Mouse (Mus musculus) heart, embryonic 10.5 days (tissue): ENCODE results near the gene Gfm1. TPM values are rescaled to one million over a fixed set of nuclear protein-coding genes. Genes with fewer than 3 reads are reported as not detected.

Experiments
- DNase-seq: peaks from one replicate; pipeline ENCODE4 v3.0.0-alpha.2; 2017; ENCODE audit warnings: low spot score
- H3K27ac ChIP-seq: fragments of 300-500 bp; sonication (generic); 2 replicates; pipeline ENCODE4 v1.5.1; 2016; ENCODE audit warnings: mild to moderate bottlenecking
- H3K27me3 ChIP-seq: fragments of 300-500 bp; sonication (generic); 2 replicates; pipeline ENCODE4 v1.6.1; 2016; ENCODE audit warnings: mild to moderate bottlenecking; ENCODE audit not compliant: poor library complexity, insufficient read depth, severe bottlenecking
- H3K36me3 ChIP-seq: fragments of 300-500 bp; sonication (generic); 2 replicates; pipeline ENCODE4 v1.6.1; 2016; ENCODE audit warnings: mild to moderate bottlenecking, moderate library complexity
- H3K4me1 ChIP-seq: fragments of 300-500 bp; sonication (generic); 2 replicates; pipeline ENCODE4 v1.6.1; 2016; ENCODE audit warnings: mild to moderate bottlenecking
- H3K4me3 ChIP-seq: fragments of 300-500 bp; sonication (generic); 2 replicates; pipeline ENCODE4 v1.5.1; 2016; ENCODE audit warnings: mild to moderate bottlenecking, moderate library complexity
- H3K9me3 ChIP-seq: fragments of 300-500 bp; sonication (generic); 2 replicates; pipeline ENCODE4 v1.6.1; 2016; ENCODE audit warnings: mild to moderate bottlenecking, moderate library complexity
- WGBS: fragments of 180-500 bp; shearing (Covaris S2); methylation state at CpG from one replicate; pipeline ENCODE4 v1.1.7; 2016; 5-methylcytosine and 5-hydroxymethylcytosine counted together
- polyA plus RNA-seq: library from polyadenylated mRNA; unstranded; fragments of >200 nt; fragmentation: Nextera tagmentation; extraction: Ambion mirVana; gene quantifications from 2 replicates; pipeline ENCODE4 v1.2.1, GENCODE M21; 2016

The Gfm1 gene
- polyA plus RNA-seq, 1 experiment from 2014 or later: 86.5 TPM

DNA sequence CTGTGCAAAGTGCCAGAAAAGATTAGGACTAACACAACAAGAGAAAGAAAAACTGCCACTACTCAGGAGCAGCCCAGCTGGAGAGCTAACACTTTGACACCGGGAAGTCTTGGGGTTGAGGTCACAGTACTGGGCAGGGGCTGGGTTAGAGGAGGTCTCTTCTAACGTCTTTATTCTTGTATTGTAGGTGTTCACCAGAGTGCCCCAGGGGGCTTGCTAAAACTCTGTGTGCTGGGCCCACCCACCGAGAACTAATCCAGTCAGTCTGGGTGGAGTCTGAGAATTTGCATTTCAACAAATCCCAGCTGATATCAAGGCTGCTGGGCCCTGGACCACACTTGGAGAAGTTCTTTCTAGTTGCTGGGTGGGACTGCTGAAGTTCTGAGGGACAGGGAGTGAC, 74.0 kb downstream of the Gfm1 start:
- no peak overlapping the region for H3K27ac ChIP-seq
- no peaks in the 10 kb centered on the region for H3K4me1 ChIP-seq
- H3K27me3 ChIP-seq: no peaks in the 10 kb centered on the region
- no peak for DNase-seq
- no peaks in the 10 kb centered on the region for H3K36me3 ChIP-seq
- no peak overlapping the region for H3K4me3 ChIP-seq
- WGBS: 9% methylated on average over 3 of the region's 3 CpGs
- H3K9me3 ChIP-seq: peaks cover 4% of the 10 kb centered on the region; the same call in 1 of the 2 replicates

DNA sequence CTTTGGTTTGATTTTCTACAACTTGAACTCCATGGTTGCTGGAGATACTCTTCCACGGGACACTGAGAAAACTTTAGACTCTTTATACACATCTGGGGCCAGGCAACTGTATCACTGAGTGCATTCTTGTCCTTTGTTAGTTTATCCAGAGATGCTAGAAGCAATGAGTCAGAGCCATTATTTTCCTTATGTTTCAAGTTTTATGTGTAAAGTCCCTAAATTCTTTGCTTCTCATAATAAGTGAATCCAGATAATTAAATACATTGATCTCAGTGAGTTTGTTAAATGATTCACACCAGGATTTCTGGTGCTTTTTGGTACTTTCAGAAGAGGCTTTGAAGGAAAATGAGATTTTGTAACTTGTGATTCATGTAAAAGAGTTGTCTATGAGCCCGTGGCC, 75.4 kb downstream of the Gfm1 start:
- Histone ChIP-seq H3K9me3 (no peaks in the 10 kb centered on the region), H3K27me3 (no peaks in the 10 kb centered on the region), H3K27ac (no peak overlapping the region), H3K4me1 (no peaks in the 10 kb centered on the region), H3K4me3 (no peak overlapping the region), H3K36me3 (no peaks in the 10 kb centered on the region)
- 83% methylated on average over 2 of the region's 2 CpGs for WGBS
- no peak for DNase-seq

DNA sequence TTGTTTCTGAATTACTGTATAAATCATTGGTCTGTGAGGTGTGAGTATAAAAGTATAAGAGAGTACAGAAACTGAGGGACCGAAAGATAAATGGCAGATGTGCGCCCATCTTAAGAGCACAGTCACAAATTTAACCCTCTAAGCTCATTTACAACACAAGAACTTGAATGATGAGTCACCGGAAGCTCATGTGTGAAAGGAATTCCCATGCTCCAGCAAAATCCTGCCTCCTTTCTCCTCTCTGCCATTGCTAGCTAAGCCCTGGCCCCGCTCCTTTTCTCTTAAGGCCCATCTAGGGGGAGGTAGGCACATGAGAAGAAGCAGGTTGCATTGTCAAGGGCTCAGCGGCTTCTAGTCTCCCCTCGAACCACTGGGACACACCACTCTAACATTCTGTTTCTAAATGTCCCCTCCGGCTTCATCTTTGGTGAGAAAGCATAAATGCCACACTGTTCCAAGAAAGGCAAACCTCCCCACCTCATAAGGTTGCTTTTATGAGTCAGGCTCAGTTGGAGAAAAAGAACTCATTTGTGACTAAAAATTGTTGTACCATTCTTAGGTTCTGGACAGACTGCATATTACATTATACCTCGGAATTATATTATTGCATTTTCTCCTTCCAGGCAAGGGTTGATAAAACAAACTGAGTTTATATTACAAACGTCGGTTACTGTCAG, 78.5 kb downstream of the Gfm1 start:
- Histone ChIP-seq H3K9me3 (no peaks in the 10 kb centered on the region), H3K36me3 (no peaks in the 10 kb centered on the region), H3K27me3 (no peaks in the 10 kb centered on the region), H3K27ac (no peak overlapping the region), H3K4me1 (no peaks in the 10 kb centered on the region), H3K4me3 (no peak overlapping the region)
- 78% methylated on average over 10 of the region's 10 CpGs for WGBS
- no peak for DNase-seq

DNA sequence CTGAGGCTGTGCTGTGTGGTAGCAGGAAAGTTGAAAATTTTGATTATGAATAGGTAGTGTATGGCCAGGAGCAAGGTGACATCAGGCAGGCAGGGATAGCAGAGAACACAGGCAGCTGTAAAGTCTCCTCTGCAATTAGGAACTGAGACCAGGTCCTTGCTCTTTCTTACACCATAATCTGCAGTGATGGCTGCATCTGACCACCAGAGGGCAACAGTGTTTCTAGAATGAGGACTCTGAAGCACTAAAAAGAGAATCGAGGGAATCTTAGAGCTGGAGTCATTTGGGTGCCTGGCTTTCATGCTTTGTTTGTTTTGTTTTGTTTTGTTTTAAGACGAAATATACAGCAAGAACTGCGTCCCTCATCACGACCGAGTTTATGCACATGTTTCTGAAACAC, 82.9 kb downstream of the Gfm1 start:
- peaks cover 10% of the 10 kb centered on the region for H3K4me1 ChIP-seq
- peaks cover 40% of the 10 kb centered on the region for H3K27me3 ChIP-seq
- no peak overlapping the region for H3K27ac ChIP-seq
- H3K36me3 ChIP-seq: no peaks in the 10 kb centered on the region
- 11% methylated on average over 5 of the region's 5 CpGs for WGBS
- DNase-seq: no peak
- no peak overlapping the region for H3K4me3 ChIP-seq
- H3K9me3 ChIP-seq: no peaks in the 10 kb centered on the region

DNA sequence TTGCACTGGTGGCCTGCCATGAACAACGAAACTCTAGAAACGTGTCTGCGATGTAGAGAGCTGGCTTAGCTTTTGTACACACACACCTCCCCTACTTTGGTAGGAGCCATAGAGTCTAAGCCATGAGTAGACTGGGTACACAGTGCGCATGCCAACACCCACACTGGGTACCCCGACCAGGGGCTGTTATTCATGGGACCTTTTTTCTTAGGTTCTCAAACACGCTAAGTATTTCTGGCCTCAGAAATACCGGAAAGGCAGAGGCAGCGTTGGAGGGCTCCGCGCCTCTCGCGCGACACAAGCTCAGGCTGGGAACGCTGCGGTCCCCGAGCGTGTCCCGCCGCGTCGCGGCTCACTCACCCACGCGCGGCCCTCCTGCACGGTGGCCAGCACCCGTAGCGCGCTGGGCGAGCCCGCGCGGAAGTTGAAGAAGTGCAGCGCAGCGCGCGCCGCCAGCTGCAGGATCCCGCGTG, 84.9 kb downstream of the Gfm1 start:
- no peaks in the 10 kb centered on the region for H3K36me3 ChIP-seq
- 7% methylated on average over 40 of the region's 40 CpGs for WGBS
- H3K9me3 ChIP-seq: no peaks in the 10 kb centered on the region
- H3K27me3 ChIP-seq: peaks cover 48% of the 10 kb centered on the region
- H3K4me1 ChIP-seq: peaks cover 10% of the 10 kb centered on the region
- peak overlapping the region; percentile 76 for H3K27ac ChIP-seq
- DNase-seq: no peak
- peak overlapping the region; percentile 73 for H3K4me3 ChIP-seq

DNA sequence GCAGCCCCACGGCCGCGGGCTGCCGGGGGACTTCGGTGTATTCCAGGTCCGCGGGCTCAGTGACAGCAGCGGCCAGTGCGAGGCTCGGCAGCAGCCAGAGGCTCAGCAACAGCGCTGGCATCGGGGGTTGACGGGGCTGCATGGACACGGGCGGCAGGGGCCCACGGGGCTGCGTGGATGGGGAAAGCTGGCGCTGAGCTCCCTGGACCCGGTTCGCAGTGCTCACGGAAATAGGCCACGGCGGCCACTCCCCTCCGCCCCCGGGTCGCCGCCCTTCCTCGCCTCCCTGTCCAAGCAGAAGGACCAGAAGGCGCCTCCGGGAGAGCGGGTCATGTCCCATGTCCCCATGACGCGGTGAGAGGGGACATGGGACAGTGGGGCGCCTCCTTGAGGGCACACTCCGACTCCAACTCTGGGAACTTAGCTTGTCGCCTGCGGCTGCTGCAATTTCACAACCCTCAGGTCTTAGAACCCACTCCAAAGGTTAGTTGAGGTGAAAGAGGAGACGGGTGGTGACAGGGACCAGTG, 85.4 kb downstream of the Gfm1 start, which contains the start of gene Rarres1:
Gene Rarres1 (minus strand): TSS at position 250 of the 528 bp plus-strand sequence.
- H3K4me3 ChIP-seq: peak within 1 kb of the TSS; percentile 73
- peak within 1 kb of the TSS; percentile 76 for H3K27ac ChIP-seq
- H3K27me3 ChIP-seq: peaks cover 48% of the 10 kb centered on the region
- no peaks in the 10 kb centered on the region for H3K36me3 ChIP-seq
- peaks cover 10% of the 10 kb centered on the region for H3K4me1 ChIP-seq
- H3K9me3 ChIP-seq: no peaks in the 10 kb centered on the region
- 2% methylated on average over 38 of the region's 38 CpGs for WGBS
- peak; percentile 77 for DNase-seq

DNA sequence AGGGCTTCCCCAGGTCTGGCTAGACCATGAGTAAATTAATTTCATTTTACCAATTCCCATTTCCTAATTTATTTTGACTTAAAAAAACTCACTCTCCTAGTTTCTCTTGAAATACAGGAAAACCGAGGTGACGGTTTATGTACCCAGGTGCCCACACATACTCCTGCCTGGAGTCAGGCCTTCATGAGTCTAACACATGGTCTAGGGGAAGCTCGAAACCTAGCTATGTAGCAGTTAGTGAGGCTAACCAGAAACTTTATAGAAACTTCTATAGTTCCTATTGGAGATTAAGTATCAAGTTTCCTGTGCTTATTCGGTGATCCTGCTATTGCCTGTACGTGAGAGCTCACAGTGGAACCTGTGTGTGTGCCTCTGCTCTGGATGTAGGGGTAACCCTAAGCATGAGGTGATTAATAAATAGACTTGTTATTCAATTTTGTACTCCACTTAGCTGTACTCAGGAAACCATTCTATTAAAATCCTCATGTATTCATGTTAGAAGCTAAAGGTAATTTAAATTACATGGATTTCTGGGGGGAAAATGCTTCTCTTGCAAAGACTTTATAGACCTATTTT, 90.8 kb downstream of the Gfm1 start:
- H3K4me1 ChIP-seq: peaks cover 9% of the 10 kb centered on the region; the same call in 1 of the 2 replicates
- no peaks in the 10 kb centered on the region for H3K36me3 ChIP-seq
- peaks cover 25% of the 10 kb centered on the region for H3K27me3 ChIP-seq
- no peak overlapping the region for H3K4me3 ChIP-seq
- no peaks in the 10 kb centered on the region for H3K9me3 ChIP-seq
- no peak overlapping the region for H3K27ac ChIP-seq
- DNase-seq: no peak
- WGBS: 89% methylated on average over 5 of the region's 5 CpGs

DNA sequence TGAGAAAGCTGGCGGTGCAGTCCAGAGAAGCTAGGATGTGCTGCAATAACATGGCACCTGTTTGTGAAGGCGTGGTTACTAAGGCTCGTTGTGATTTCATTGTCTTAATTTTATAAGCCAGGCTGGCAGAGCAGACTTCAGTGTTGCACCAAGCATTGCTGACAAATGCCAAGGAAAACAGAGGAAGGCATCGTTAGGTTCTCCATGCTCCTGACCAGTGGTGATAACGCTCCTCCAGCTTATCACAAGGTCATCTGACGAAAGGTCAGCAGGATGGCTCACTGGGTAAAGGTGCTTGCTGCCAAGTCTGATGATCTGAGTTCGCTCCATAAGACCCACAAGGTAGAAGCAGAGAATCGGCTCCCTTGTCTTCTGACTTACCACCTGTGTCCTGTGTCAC, 92.8 kb downstream of the Gfm1 start:
- no peak overlapping the region for H3K4me3 ChIP-seq
- peaks cover 9% of the 10 kb centered on the region; the same call in 1 of the 2 replicates for H3K4me1 ChIP-seq
- no peaks in the 10 kb centered on the region for H3K9me3 ChIP-seq
- no peak overlapping the region for H3K27ac ChIP-seq
- no peak for DNase-seq
- WGBS: 77% methylated on average over 8 of the region's 8 CpGs
- H3K36me3 ChIP-seq: no peaks in the 10 kb centered on the region
- peaks cover 8% of the 10 kb centered on the region; the same call in 1 of the 2 replicates for H3K27me3 ChIP-seq

DNA sequence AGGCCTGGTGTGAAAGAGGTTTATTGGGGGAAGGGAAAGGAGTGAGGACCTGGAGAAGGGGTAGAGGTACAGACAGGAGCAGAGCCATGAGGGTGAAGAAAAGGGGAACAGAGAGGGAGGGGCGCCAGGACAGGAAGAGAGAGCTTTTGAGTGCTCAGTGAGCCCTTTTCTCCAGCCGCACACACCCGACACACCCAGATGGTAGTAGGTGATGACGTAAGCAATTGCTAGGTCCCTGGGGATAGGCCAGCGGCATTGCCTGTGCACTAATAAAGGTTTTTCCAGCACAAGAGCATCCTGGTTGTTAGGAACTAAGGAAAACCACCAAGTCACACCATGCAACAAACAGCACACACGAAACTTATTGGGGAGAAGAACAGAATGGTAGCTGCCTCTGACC, 94.9 kb downstream of the Gfm1 start:
- H3K27ac ChIP-seq: no peak overlapping the region
- WGBS: 74% methylated on average over 6 of the region's 6 CpGs
- peaks cover 9% of the 10 kb centered on the region; the same call in 1 of the 2 replicates for H3K4me1 ChIP-seq
- H3K4me3 ChIP-seq: no peak overlapping the region
- H3K27me3 ChIP-seq: no peaks in the 10 kb centered on the region
- no peaks in the 10 kb centered on the region for H3K9me3 ChIP-seq
- DNase-seq: no peak
- no peaks in the 10 kb centered on the region for H3K36me3 ChIP-seq

Other genes with a start within 250 kb of the Gfm1 start
- gene Mlf1, start 56.0 kb upstream of the Gfm1 start, polyA plus RNA-seq: 28.8 and 32.6 TPM in 2 replicates
- not detected in 2 replicates for gene Gm17402, start 54.9 kb upstream of the Gfm1 start, polyA plus RNA-seq
- 50.5 and 62.0 TPM in 2 replicates for gene Lxn, start 33.8 kb downstream of the Gfm1 start, polyA plus RNA-seq
- 1.4 and 2.4 TPM in 2 replicates for gene Rarres1, start 85.4 kb downstream of the Gfm1 start, polyA plus RNA-seq
- gene Mfsd1, start 152.6 kb downstream of the Gfm1 start, polyA plus RNA-seq: 47.8 TPM in 2 replicates